Mouse (Mus musculus) frontal cortex, adult (tissue): Measurements from ENCODE around the gene Sphk1.

ENCODE experiments used
- ATAC-seq: cut with Nextera tagmentation; 2 replicates; pipeline ENCODE4 v1.9.2; 2017; ENCODE audit warnings: mild to moderate bottlenecking, moderate library complexity, mixed read lengths; ENCODE audit not compliant: low TSS enrichment

Gene Sphk1

DNA sequence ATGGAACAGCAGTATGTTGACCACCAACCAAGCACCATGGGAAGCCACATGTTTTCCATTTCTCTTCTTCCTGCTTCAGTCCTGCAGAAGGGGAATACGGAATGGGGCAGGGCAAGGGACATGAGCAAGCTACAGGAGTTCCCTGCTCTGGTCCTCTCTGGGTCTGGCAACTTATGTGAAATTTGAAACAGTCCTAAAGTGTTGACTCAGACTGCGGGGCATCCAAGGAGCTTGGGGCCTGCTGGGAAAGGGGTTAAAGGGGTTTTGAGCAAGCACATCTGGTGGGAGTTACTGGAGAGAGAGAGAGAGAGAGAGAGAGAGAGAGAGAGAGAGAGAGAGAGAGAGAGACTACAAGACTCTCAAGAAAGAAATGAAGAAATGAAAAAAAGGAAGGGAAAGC is 22.0 kb upstream of the Sphk1 start:
- ATAC-seq = no peak

- no peak for ATAC-seq
Measured at GRCm38 (mm10) chr11:116511301-116511868, 19.3 kb upstream of the Sphk1 start.

DNA sequence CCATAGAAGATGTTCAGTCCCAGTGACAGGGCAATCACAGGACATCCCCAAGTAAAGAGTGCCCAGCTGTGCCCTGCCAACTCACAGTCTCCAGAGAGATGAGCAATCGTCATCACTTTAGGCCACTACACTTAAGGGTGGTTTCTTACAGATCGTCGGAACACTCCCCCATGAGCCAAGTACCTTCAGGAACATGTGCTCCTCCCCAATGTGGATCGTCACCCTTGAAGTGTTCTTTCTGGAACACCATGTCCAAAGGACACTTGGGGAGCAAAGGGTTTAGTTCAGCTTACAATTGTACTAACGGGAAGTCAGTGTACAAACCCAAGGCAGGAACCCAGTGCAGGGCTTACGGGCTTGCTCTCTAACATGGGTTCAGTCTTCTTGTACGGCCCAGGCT is 18.6 kb upstream of the Sphk1 start:
- ATAC-seq = no peak

GRCm38 (mm10) chr11:116512987-116513386 is 17.7 kb upstream of the Sphk1 start:
- peak; percentile 47; the same call in 1 of the 2 replicates for ATAC-seq

- ATAC-seq = no peak
Measured at GRCm38 (mm10) chr11:116513531-116514038, 17.1 kb upstream of the Sphk1 start.

- no peak for ATAC-seq
Measured at GRCm38 (mm10) chr11:116515330-116516020, 15.2 kb upstream of the Sphk1 start.

- no peak for ATAC-seq
Measured at GRCm38 (mm10) chr11:116518482-116518881, 12.2 kb upstream of the Sphk1 start.

- no peak for ATAC-seq
Measured at GRCm38 (mm10) chr11:116521143-116521542, 9.6 kb upstream of the Sphk1 start.

DNA sequence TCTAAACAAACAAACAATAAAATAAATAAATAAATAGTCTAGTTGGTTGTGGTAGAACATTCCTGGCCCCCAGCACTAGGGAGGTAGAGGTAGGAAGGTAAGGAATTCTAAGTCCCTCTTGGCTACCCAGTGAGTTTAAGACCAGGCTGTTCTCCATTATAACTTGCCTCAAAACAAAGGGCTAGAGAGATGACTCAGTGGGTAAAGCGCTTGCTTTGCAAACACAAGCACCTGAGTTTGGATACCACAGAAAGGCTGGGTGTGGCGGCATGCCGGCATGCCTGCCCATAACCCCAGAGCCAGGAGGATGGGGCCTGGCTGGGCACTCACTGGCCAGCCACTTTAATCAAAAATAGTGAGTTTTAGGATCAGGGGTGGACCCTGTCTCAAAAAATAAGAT is 8.7 kb upstream of the Sphk1 start:
- no peak for ATAC-seq

GRCm38 (mm10) chr11:116522886-116523698 is 7.6 kb upstream of the Sphk1 start:
- ATAC-seq = no peak

- ATAC-seq = no peak
Measured at GRCm38 (mm10) chr11:116523699-116524189, 7.0 kb upstream of the Sphk1 start.

DNA sequence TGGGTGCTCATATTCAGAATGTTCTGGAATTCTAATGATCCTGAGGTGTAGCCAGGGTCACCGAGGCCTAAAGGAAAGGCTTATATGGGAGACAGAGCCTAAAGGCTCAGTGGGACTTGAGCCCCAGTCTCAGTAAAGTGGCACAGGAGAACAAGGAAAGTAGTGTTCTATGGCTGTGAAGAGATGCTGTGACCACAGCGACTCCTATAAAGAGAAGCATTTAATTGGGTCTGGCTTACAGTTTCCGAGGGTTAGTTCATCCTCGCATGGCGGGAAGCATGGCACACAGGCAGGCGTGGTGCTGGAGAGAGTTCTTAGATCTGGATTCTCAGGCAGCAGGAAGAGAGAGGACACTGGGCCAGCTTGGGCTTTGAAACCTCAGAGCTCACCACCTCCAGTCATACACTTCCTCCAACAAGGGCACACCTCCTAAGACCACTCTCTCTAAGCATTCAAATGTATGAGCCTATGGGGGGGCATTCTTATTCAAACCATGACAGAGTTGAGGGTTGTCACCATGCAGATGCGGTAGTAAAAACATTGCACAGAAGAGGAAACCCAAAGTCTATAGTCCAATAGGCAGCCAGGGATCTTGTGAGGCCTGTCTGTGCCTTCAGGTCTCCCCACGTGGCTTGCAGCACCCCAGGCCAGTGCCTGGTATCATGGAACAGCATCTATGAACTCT is 1.9 kb upstream of the Sphk1 start:
- no peak for ATAC-seq

DNA sequence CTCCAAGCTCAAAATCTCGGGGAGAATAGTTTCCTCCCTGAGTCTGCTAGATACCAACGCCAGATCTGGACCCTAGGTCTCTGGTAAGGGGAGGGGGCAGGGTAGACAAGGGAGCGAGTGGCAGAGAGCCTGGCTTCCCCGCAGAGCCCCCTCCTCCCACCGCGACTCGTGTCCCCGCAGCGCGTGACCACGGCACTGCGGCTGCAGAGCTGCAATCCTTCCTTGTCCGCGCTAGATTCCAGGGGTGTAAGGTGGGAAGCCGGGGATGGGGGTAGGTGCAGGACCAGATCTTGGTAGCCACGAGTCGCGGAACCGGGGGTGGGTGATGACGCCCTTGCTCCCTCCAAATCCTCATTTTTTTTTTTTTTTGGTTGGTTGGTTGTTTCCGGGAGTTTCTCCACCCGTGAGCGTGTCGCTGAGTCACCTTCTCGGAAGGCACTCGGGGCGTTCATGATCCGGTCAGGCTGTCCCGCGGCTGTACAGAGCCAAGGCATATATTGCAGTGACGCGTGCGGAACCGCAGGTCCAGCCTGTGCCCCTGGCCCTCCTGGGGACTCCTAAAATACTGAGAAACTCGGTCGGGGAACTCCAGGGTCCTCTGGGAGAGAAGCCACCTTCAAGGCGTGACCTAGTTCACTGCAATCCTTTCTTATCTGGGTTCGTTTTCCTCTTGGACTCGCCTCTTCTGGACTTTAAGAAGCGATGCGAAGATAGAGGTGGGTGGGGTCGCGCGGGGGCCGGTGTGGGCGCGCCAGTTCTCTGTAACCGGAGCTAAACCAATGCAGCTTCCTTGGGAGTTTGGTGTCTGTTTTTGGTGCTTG is 856 bp downstream of the Sphk1 start:
- ATAC-seq = no peak

GRCm38 (mm10) chr11:116532262-116532809 is 1.6 kb downstream of the Sphk1 start:
- no peak for ATAC-seq

- peak; percentile 28; the same call in 1 of the 2 replicates for ATAC-seq
Measured at GRCm38 (mm10) chr11:116532810-116533338, 2.1 kb downstream of the Sphk1 start.

GRCm38 (mm10) chr11:116533341-116534153 is 2.8 kb downstream of the Sphk1 start:
- ATAC-seq = peak; percentile 6; the same call in 1 of the 2 replicates

DNA sequence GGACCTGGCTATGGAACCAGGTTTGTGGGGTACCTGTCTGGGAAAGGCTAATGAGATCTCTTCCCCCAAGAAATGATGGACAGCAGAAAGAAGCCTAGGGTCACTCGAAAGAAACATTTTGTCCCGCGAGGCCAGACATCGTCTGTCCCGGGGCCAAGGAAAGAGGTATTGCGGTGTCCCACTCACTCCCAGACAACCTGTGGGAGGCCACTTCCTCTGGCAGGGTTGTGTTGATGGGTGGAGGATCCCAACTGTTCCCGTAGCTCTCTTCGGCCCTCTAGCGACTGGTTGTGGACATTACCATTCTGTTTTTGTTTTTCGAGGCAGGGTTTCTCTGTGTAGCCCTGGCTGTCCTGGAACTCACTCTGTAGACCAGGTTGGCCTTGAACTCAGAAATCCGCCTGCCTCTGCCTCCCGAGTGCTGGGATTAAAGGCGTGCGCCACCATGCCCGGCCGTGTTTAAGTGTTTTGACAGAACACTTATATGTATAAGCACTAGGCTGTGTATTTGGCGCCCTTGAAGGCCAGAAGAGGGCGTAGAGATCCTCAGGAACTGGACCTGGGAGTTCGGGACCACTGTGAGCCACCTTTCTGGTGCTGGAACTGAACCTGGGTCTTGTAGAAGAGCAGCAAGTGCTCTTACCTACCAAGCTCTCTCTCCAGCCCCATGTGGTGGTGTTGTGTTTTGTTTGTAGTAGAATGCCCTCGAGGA is 3.6 kb downstream of the Sphk1 start:
- ATAC-seq = peak; percentile 58; the same call in 1 of the 2 replicates

- ATAC-seq = no peak
Measured at GRCm38 (mm10) chr11:116536685-116537084, 6.0 kb downstream of the Sphk1 start.

GRCm38 (mm10) chr11:116537388-116537787 is 6.7 kb downstream of the Sphk1 start:
- ATAC-seq = no peak
